Mouse (Mus musculus) E14TG2a.4 (cell line): ENCODE data around the gene Hist1h2an.
"Not testable (repeated sequence)": the region's sequence is repeated elsewhere in the genome, so short reads cannot be mapped to it uniquely, and the experiment has no call there.

Experiments used
- CTCF ChIP-seq: conservative IDR thresholded peaks from 2 replicates; pipeline ENCODE4 v1.5.1; 2014; ENCODE audit warnings: low read length
- NANOG ChIP-seq: IDR thresholded peaks from 2 replicates; pipeline ENCODE4 v1.6.1; 2014; ENCODE audit warnings: borderline replicate concordance, low read length, mixed read lengths
- POU5F1 ChIP-seq: IDR thresholded peaks from 2 replicates; pipeline ENCODE4 v1.6.1; 2014; ENCODE audit warnings: low read length, borderline replicate concordance

DNA sequence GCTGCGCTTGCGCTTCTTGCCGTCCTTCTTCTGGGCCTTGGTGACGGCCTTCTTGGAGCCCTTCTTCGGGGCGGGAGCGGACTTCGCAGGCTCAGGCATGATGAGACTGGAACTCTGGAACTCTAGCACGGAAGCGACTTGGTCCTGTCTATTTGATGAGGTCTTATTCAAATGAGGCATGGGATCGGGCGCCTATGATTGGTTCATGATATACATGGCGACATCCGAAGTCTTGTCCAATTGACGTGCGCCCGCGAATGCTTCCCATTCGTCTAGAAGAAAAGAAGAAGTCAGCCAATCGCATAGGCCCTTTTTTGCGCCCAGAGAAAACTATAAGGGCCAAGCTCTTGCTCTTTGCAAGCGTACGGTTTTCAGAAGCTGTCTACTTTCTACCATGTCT is 23.1 kb upstream of the Hist1h2an start, which contains the start of the genes Hist1h2bq and Hist1h2ao:
- TF ChIP-seq CTCF, POU5F1, NANOG: not testable (repeated sequence)
